Mouse (Mus musculus): ENCODE measurements around the gene Pgs1. TPM values are rescaled to one million over a fixed set of nuclear protein-coding genes. Genes with fewer than 3 reads are reported as not detected.

Gene Pgs1
- polyA plus RNA-seq, 1 experiment from 2014 or later: 43.1 TPM

DNA sequence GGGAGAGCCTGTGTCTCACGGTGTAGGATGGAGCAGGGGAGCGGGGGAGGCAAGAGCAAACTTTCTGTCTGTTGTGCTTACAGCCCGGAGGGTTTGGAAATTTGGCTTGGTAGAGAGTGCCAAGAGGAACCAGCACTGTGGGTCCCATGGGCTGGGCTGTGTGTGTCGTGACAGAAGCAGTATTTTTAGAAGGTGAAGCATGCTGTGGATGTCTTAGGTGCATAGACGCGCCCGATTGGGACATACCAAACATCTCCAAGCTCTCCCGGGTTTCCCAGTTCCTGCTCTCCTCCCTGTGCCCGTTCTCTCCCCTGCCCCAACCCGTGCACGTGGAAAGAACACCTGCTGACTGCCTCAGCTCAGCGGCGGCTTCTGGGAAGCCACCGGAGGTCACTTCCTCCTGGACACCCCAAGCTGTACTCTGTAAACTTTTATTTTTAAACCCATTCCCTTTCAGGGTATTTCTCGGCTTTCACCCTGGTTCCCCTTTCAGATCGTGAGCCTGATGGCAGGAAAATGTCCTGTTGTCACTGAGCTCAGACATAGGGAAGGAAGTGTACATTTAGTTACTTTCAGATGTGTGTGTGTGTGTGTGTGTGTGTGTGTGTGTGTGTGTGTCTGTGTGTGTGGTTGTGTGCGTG lies 26.2 kb upstream of the Pgs1 start:
- H3K4me1 ChIP-seq (ENCODE audit: control insufficient read depth, insufficient read depth, low read length): peaks cover 18% of the 10 kb centered on the region
- no peak overlapping the region for H3K4me2 ChIP-seq (ENCODE audit: low read length)
- H3K27ac ChIP-seq (ENCODE audit: low read depth, low read length): no peak overlapping the region
- H3K36me3 ChIP-seq (ENCODE audit: control insufficient read depth, insufficient read depth, low read length): no peaks in the 10 kb centered on the region
- no peaks in the 10 kb centered on the region for H3K9me3 ChIP-seq (replicated peaks; ENCODE audit: control insufficient read depth, low read length)
- DNase-seq (ENCODE audit: low spot score): no peak
- ATAC-seq: no peak
- no peak overlapping the region for H3K9ac ChIP-seq (ENCODE audit: low read length)
- WGBS: 64% methylated on average over 17 of the region's 17 CpGs
- H3K4me3 ChIP-seq (ENCODE audit: low read depth, low read length): no peak overlapping the region
- H3K27me3 ChIP-seq (replicated peaks; ENCODE audit: control insufficient read depth, insufficient read depth, low read length): no peaks in the 10 kb centered on the region

DNA sequence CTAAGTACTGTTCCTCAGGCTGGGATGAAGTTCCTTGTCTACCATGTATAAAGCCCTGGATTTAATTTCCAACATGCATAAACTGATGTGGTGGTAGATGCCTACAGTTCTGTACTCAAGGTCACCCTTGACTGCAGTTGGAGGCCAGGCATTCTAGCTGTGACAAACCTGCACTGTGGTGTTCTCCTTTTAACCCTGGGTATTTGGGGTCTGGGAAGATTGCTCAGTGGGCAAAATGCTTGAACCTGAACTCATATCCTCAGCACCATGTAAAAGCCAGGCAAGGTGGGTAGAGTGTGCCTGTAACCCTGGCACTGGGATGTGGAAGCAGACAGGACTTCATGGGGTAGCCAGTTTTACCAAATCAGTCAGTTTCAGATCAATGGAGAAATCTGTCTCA lies 25.5 kb upstream of the Pgs1 start:
- H3K9me3 ChIP-seq (replicated peaks; ENCODE audit: control insufficient read depth, low read length): no peaks in the 10 kb centered on the region
- H3K4me3 ChIP-seq (ENCODE audit: low read depth, low read length): no peak overlapping the region
- H3K9ac ChIP-seq (ENCODE audit: low read length): no peak overlapping the region
- no peak for DNase-seq (ENCODE audit: low spot score)
- no peak for ATAC-seq
- no peak overlapping the region for H3K27ac ChIP-seq (ENCODE audit: low read depth, low read length)
- no peak overlapping the region for H3K4me2 ChIP-seq (ENCODE audit: low read length)
- peaks cover 25% of the 10 kb centered on the region for H3K4me1 ChIP-seq (ENCODE audit: control insufficient read depth, insufficient read depth, low read length)
- no peaks in the 10 kb centered on the region for H3K36me3 ChIP-seq (ENCODE audit: control insufficient read depth, insufficient read depth, low read length)
- no peaks in the 10 kb centered on the region for H3K27me3 ChIP-seq (replicated peaks; ENCODE audit: control insufficient read depth, insufficient read depth, low read length)

DNA sequence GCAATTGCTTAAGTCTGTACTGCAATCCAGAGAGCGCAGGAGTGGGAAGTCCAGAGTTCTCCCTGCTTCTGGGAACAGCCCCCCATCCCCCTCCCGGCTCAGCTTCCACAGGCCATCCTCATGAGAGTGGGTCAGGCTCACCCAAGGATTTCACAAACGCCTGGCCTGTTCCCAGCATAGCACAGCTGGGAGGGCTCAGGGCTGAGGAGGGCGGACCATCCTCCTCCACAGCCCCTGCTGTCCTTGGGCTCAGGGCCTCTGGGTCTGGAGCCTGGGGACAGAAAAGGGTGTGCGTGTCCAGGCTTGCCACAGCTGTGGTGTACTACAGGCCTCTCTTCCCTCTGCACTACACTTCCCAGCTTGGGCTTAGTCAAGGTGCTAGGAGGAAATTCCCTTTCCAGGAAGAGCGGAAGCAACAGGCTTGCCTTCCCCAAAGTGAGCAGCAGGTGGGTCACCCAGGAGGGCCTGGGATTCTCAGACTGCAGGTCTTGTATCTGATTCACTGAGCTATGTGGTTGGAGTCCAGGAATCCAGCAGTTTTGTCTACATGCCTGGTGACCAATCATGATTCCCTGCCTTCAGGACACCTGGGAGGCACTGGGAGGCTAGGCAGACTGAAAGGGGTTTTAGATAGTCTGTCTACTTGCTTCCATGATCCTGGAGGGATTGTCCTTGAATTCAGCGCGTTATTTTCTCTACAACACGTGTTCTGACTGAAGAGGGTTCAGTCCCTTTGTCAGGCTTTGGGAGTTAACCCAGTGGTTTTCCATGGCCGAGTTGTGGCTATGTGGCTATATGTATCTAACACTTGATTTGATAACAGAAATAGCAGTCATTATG lies 23.6 kb upstream of the Pgs1 start:
- DNase-seq (ENCODE audit: low spot score): no peak
- Histone ChIP-seq H3K36me3 (ENCODE audit: control insufficient read depth, insufficient read depth, low read length) (peaks cover 6% of the 10 kb centered on the region; the same call in 1 of the 2 replicates), H3K27ac (ENCODE audit: low read depth, low read length) (no peak overlapping the region), H3K4me2 (ENCODE audit: low read length) (peak overlapping the region; percentile 56; the same call in 1 of the 2 replicates), H3K4me3 (ENCODE audit: low read depth, low read length) (no peak overlapping the region), H3K27me3 (replicated peaks; ENCODE audit: control insufficient read depth, insufficient read depth, low read length) (no peaks in the 10 kb centered on the region; the same call in 1 of the 2 replicates), H3K9me3 (replicated peaks; ENCODE audit: control insufficient read depth, low read length) (no peaks in the 10 kb centered on the region), H3K9ac (ENCODE audit: low read length) (peak overlapping the region; percentile 18; the same call in 1 of the 2 replicates), H3K4me1 (ENCODE audit: control insufficient read depth, insufficient read depth, low read length) (peaks cover 39% of the 10 kb centered on the region)
- no peak for ATAC-seq
- 38% methylated on average over 10 of the region's 10 CpGs for WGBS

DNA sequence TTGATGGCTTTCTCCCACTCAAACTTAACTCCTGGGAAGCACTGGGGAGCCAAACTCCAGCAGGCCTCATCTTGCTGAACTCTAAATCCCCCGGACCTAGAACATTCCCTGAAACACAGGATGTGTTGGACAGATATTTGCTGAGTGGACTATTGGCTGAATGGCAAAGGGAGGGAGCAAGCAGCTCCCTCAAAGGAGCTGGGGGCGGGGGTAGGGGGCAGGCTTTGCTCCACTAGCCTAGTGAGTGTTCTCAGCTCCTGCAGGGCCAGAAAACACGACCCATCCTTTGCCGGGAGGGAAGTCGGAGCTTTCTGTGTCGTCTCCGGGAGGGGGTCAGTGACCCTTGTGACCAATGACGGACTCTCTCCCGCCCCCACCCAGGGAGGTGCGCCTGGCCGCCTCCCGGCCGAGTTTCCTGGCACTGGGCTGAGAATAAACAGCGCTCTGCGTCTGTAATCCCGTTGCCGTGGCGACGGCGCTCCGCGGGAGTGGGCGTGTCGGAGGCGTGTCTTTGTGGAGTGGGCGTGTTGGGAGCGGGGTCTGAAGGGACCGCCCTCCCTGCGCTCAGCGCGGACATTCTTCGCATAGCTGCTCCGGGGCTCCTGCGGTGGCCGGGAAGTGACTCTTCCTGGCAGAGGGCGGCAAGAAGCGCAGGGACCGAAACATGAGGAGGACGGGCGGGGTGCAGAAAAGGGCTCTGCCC lies 22.9 kb upstream of the Pgs1 start:
- H3K9ac ChIP-seq (ENCODE audit: low read length): peak overlapping the region; percentile 1; the same call in 1 of the 2 replicates
- H3K27me3 ChIP-seq (replicated peaks; ENCODE audit: control insufficient read depth, insufficient read depth, low read length): no peaks in the 10 kb centered on the region; the same call in 1 of the 2 replicates
- H3K27ac ChIP-seq (ENCODE audit: low read depth, low read length): 0 out of 2 replicates have a peak overlapping the region, but pooled peaks have one; percentile 45
- DNase-seq (ENCODE audit: low spot score): peak; percentile 96
- no peaks in the 10 kb centered on the region for H3K9me3 ChIP-seq (replicated peaks; ENCODE audit: control insufficient read depth, low read length)
- H3K36me3 ChIP-seq (ENCODE audit: control insufficient read depth, insufficient read depth, low read length): peaks cover 6% of the 10 kb centered on the region; the same call in 1 of the 2 replicates
- 1% methylated on average over 39 of the region's 40 CpGs for WGBS
- peak; percentile 92 for ATAC-seq
- H3K4me3 ChIP-seq (ENCODE audit: low read depth, low read length): peak overlapping the region; percentile 24
- H3K4me2 ChIP-seq (ENCODE audit: low read length): peak overlapping the region; percentile 56
- peaks cover 42% of the 10 kb centered on the region for H3K4me1 ChIP-seq (ENCODE audit: control insufficient read depth, insufficient read depth, low read length)

DNA sequence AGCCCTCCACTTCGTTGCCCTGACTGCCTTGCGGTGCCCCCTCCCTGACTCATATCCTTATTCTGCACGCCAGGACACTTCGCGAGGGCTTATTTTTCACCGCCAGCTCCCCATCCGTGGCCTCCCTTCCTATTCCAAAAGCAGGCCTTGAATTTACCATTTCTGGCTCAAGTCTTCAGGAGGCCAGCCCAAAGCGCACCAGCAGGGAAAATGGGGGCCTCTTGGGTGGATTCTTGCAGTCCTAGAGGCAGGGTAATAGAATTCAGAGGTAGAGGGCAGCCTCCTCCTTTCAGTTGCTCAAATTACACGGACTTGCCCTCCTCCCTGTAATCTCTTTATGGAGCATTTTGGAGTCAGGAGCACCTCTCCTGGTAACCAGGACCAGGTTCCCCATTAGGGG lies 22.2 kb upstream of the Pgs1 start:
- peaks cover 41% of the 10 kb centered on the region for H3K4me1 ChIP-seq (ENCODE audit: control insufficient read depth, insufficient read depth, low read length)
- DNase-seq (ENCODE audit: low spot score): no peak
- no peak for ATAC-seq
- peak overlapping the region; percentile 1; the same call in 1 of the 2 replicates for H3K9ac ChIP-seq (ENCODE audit: low read length)
- H3K9me3 ChIP-seq (replicated peaks; ENCODE audit: control insufficient read depth, low read length): no peaks in the 10 kb centered on the region
- H3K36me3 ChIP-seq (ENCODE audit: control insufficient read depth, insufficient read depth, low read length): peaks cover 6% of the 10 kb centered on the region; the same call in 1 of the 2 replicates
- H3K27ac ChIP-seq (ENCODE audit: low read depth, low read length): no peak overlapping the region
- H3K4me3 ChIP-seq (ENCODE audit: low read depth, low read length): peak overlapping the region; percentile 24
- H3K4me2 ChIP-seq (ENCODE audit: low read length): peak overlapping the region; percentile 56
- 3% methylated on average over 9 of the region's 9 CpGs for WGBS
- no peaks in the 10 kb centered on the region; the same call in 1 of the 2 replicates for H3K27me3 ChIP-seq (replicated peaks; ENCODE audit: control insufficient read depth, insufficient read depth, low read length)

DNA sequence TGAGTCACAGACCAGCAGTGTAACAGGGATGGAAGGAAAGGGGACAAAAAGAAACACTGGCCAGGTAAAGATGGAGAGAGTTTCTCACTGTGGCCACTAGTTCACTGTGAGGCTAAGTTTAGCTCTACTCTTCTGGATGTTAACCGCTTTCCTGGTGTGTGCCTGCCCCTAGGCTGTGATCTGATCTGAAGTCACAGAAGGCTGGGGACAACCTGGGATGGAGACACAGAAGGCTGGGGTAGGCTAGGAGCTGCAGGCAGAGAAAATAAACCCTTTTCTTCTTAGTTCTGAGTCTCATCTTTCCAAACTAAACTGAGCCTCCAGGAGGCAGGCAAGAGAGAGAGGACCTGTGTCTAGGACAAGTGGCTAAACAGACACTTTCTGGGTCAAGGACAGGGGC lies 21.8 kb upstream of the Pgs1 start:
- peaks cover 6% of the 10 kb centered on the region; the same call in 1 of the 2 replicates for H3K36me3 ChIP-seq (ENCODE audit: control insufficient read depth, insufficient read depth, low read length)
- H3K27ac ChIP-seq (ENCODE audit: low read depth, low read length): no peak overlapping the region
- no peaks in the 10 kb centered on the region for H3K9me3 ChIP-seq (replicated peaks; ENCODE audit: control insufficient read depth, low read length)
- no peak overlapping the region; the same call in 1 of the 2 replicates for H3K4me3 ChIP-seq (ENCODE audit: low read depth, low read length)
- H3K4me1 ChIP-seq (ENCODE audit: control insufficient read depth, insufficient read depth, low read length): peaks cover 41% of the 10 kb centered on the region
- H3K4me2 ChIP-seq (ENCODE audit: low read length): peak overlapping the region; percentile 56
- no peak overlapping the region for H3K9ac ChIP-seq (ENCODE audit: low read length)
- ATAC-seq: no peak
- DNase-seq (ENCODE audit: low spot score): no peak
- H3K27me3 ChIP-seq (replicated peaks; ENCODE audit: control insufficient read depth, insufficient read depth, low read length): no peaks in the 10 kb centered on the region; the same call in 1 of the 2 replicates
- WGBS: 14% methylated on average over 1 of the region's 1 CpGs

GRCm38 (mm10) chr11:117965052-117965451 lies 21.0 kb upstream of the Pgs1 start:
- H3K27me3 ChIP-seq (replicated peaks; ENCODE audit: control insufficient read depth, insufficient read depth, low read length): no peaks in the 10 kb centered on the region; the same call in 1 of the 2 replicates
- no peak overlapping the region for H3K27ac ChIP-seq (ENCODE audit: low read depth, low read length)
- peaks cover 44% of the 10 kb centered on the region for H3K4me1 ChIP-seq (ENCODE audit: control insufficient read depth, insufficient read depth, low read length)
- peak overlapping the region; percentile 98; the same call in 1 of the 2 replicates for H3K4me2 ChIP-seq (ENCODE audit: low read length)
- peaks cover 6% of the 10 kb centered on the region; the same call in 1 of the 2 replicates for H3K36me3 ChIP-seq (ENCODE audit: control insufficient read depth, insufficient read depth, low read length)
- H3K9me3 ChIP-seq (replicated peaks; ENCODE audit: control insufficient read depth, low read length): no peaks in the 10 kb centered on the region
- ATAC-seq: no peak
- no peak for DNase-seq (ENCODE audit: low spot score)
- WGBS: 34% methylated on average over 7 of the region's 7 CpGs
- no peak overlapping the region for H3K4me3 ChIP-seq (ENCODE audit: low read depth, low read length)
- H3K9ac ChIP-seq (ENCODE audit: low read length): no peak overlapping the region; the same call in 1 of the 2 replicates

DNA sequence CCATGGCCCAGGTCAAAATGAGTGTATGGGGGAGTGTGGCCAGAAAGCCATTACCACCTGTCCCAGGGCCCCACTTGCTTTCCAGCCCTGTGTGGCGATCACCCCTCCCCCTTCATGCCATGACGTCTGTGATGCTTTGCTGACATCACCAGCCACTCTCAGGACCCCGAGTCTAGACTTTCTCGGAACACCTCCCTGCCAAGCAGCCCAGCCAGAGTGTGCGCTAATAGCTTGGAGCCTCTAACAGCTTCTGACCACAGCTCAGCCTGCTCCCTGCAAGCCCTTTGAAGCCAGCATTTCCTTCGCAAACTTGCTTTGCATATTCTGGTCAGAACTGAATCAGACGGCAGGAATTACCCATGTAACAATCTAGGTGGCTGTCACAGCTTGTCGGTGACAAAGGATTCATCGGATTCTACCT lies 20.5 kb upstream of the Pgs1 start:
- H3K27me3 ChIP-seq (replicated peaks; ENCODE audit: control insufficient read depth, insufficient read depth, low read length): no peaks in the 10 kb centered on the region; the same call in 1 of the 2 replicates
- H3K27ac ChIP-seq (ENCODE audit: low read depth, low read length): no peak overlapping the region
- WGBS: 15% methylated on average over 9 of the region's 9 CpGs
- no peak for ATAC-seq
- H3K4me3 ChIP-seq (ENCODE audit: low read depth, low read length): no peak overlapping the region
- no peak for DNase-seq (ENCODE audit: low spot score)
- H3K4me2 ChIP-seq (ENCODE audit: low read length): peak overlapping the region; percentile 98; the same call in 1 of the 2 replicates
- peak overlapping the region; percentile 6; the same call in 1 of the 2 replicates for H3K9ac ChIP-seq (ENCODE audit: low read length)
- no peaks in the 10 kb centered on the region for H3K9me3 ChIP-seq (replicated peaks; ENCODE audit: control insufficient read depth, low read length)
- peaks cover 6% of the 10 kb centered on the region; the same call in 1 of the 2 replicates for H3K36me3 ChIP-seq (ENCODE audit: control insufficient read depth, insufficient read depth, low read length)
- H3K4me1 ChIP-seq (ENCODE audit: control insufficient read depth, insufficient read depth, low read length): peaks cover 44% of the 10 kb centered on the region
